Mouse (Mus musculus): ENCODE results near the gene Il1rn.

GRCm38 (mm10) chr2:24335333-24335732 is 1.3 kb upstream of the Il1rn start:
- TF ChIP-seq EP300 (IDR thresholded peaks at IDR 0.05; ENCODE audit: low read depth) (peak; percentile 55; the same call in 1 of the 2 replicates), CTCF (IDR thresholded peaks at IDR 0.05; ENCODE audit: low read depth) (no peak)
